Mouse (Mus musculus) heart, postnatal 0 days (tissue): Measurements from ENCODE around the gene Grin1.

Experiments
- CTCF ChIP-seq: IDR thresholded peaks from 2 replicates; pipeline ENCODE4 v1.5.1; 2016; ENCODE audit warnings: antibody characterized with exemption, control low read depth, low read depth
- EP300 ChIP-seq: IDR thresholded peaks from 2 replicates; pipeline ENCODE4 v1.6.1; 2016; ENCODE audit warnings: antibody characterized with exemption, low read depth

DNA sequence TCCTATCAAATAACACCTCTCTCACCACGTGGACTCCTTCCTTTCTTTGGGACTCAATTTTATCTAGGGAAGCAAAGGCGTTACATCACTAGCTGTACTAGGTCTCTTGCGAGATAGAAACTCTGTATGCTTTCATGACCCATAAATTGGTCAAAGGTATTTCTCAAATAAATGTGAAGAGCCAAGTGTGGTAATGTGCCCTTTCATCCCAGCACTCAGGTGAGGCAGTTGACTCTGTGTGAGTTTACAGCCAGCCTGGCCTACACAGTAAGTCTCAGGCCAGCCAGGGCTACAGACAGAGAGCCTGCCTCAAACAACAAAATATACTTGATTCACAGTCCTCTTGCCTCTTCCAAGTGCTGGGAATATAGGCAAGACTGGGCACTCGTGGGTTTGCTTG, 40.9 kb upstream of the Grin1 start:
- TF ChIP-seq EP300, result no peak
- TF ChIP-seq CTCF, result no peak
